Mouse (Mus musculus): ENCODE results near the gene Tnfsf15.

DNA sequence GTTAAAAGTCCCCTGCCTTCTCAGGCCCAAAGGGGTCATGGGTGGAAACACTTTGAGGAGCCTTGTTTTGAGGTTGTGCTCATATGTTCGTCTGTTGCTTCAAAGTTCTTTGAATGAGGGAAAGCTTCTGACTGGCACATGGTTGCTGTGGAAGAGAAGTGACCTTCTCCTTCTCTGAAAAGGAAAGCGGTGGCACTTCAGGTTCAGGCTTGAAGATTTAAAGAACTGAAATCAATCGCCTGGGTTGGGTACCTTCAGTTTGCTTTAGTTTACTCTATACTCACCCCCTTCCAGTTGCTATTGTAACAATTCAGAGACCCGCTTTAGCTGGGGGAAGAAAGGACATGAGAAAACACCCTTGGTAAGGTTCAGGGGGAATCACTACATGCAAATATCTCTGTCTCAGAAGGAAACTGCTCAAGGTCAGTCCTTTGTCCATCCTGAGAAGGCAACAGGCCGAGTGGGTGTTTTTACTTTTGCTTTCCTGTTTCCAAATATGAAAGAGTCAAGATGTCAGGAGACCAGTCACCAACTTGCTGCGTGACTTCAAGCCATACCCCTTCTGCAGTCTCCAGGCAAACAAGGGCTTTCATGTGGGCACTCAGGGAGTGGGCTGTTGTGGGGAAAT lies 12.7 kb upstream of the Tnfsf15 start:
- no peak for TF ChIP-seq CTCF (IDR thresholded peaks at IDR 0.05; ENCODE audit: low read depth, low read length)
- TF ChIP-seq POLR2A (IDR thresholded peaks at IDR 0.05; ENCODE audit: extremely low read depth, insufficient read depth, low read length): no peak
